Mouse (Mus musculus) lung, postnatal 4 days (tissue): ENCODE results near the gene Rorc.

ENCODE experiments used
- DNase-seq, 2 experiments: peaks; one replicate each; pipeline ENCODE4 v3.0.0; 2021

Gene Rorc

GRCm38 (mm10) chr3:94372641-94373040, at the start of gene Rorc:
Rorc (plus strand) TSS chr3:94372794.
- peak; percentile 53 to 73 for DNase-seq

- no peak for DNase-seq
Observed at GRCm38 (mm10) chr3:94328681-94329080, 43.9 kb upstream of the Rorc start.

GRCm38 (mm10) chr3:94334442-94334841, 38.2 kb upstream of the Rorc start:
- no peak for DNase-seq

GRCm38 (mm10) chr3:94338522-94338921, 34.1 kb upstream of the Rorc start:
- no peak for DNase-seq

- DNase-seq = peak; percentile 30 to 48
Observed at GRCm38 (mm10) chr3:94341959-94342422, 30.6 kb upstream of the Rorc start, which contains the start of gene Them5. Them5 (plus strand) TSS chr3:94342099.

GRCm38 (mm10) chr3:94342552-94342951, 30.0 kb upstream of the Rorc start:
- DNase-seq = no peak

- no peak for DNase-seq
Observed at GRCm38 (mm10) chr3:94344182-94344581, 28.4 kb upstream of the Rorc start.

- no peak for DNase-seq
Observed at GRCm38 (mm10) chr3:94344897-94345296, 27.7 kb upstream of the Rorc start.

- no peak for DNase-seq
Observed at GRCm38 (mm10) chr3:94348146-94348545, 24.4 kb upstream of the Rorc start.

GRCm38 (mm10) chr3:94360812-94361211, 11.8 kb upstream of the Rorc start:
- DNase-seq = no peak

- no peak for DNase-seq
Observed at GRCm38 (mm10) chr3:94362138-94362537, 10.5 kb upstream of the Rorc start, which contains the start of gene C2cd4d. C2cd4d (plus strand) TSS chr3:94362438.

GRCm38 (mm10) chr3:94363291-94364153, 9.1 kb upstream of the Rorc start:
- peak; percentile 41 to 64 for DNase-seq

- DNase-seq = no peak
Observed at GRCm38 (mm10) chr3:94364154-94364526, 8.5 kb upstream of the Rorc start.

GRCm38 (mm10) chr3:94366761-94367160, 5.8 kb upstream of the Rorc start:
- peak; percentile 68 to 84 for DNase-seq

- DNase-seq = no peak
Observed at GRCm38 (mm10) chr3:94367511-94367910, 5.1 kb upstream of the Rorc start.

GRCm38 (mm10) chr3:94368631-94369030, 4.0 kb upstream of the Rorc start:
- no peak for DNase-seq

- DNase-seq = no peak
Observed at GRCm38 (mm10) chr3:94369709-94370108, 2.9 kb upstream of the Rorc start.

GRCm38 (mm10) chr3:94371637-94372036, 957 bp upstream of the Rorc start:
- peak; percentile 86 to 94 for DNase-seq

GRCm38 (mm10) chr3:94372038-94372437, 556 bp upstream of the Rorc start:
- no peak for DNase-seq

- DNase-seq = peak in 1 of 2 experiments; percentile 53
Observed at GRCm38 (mm10) chr3:94373090-94373489, 496 bp downstream of the Rorc start.

GRCm38 (mm10) chr3:94373597-94374011, 1.0 kb downstream of the Rorc start:
- peak; percentile 45 to 62 for DNase-seq

- DNase-seq = no peak
Observed at GRCm38 (mm10) chr3:94374636-94375035, 2.0 kb downstream of the Rorc start.

- no peak for DNase-seq
Observed at GRCm38 (mm10) chr3:94375146-94375545, 2.6 kb downstream of the Rorc start.

GRCm38 (mm10) chr3:94375861-94376260, 3.3 kb downstream of the Rorc start:
- no peak for DNase-seq
